10 mouse cellular contexts compared by ENCODE assay signal in the genomic region with DNA sequence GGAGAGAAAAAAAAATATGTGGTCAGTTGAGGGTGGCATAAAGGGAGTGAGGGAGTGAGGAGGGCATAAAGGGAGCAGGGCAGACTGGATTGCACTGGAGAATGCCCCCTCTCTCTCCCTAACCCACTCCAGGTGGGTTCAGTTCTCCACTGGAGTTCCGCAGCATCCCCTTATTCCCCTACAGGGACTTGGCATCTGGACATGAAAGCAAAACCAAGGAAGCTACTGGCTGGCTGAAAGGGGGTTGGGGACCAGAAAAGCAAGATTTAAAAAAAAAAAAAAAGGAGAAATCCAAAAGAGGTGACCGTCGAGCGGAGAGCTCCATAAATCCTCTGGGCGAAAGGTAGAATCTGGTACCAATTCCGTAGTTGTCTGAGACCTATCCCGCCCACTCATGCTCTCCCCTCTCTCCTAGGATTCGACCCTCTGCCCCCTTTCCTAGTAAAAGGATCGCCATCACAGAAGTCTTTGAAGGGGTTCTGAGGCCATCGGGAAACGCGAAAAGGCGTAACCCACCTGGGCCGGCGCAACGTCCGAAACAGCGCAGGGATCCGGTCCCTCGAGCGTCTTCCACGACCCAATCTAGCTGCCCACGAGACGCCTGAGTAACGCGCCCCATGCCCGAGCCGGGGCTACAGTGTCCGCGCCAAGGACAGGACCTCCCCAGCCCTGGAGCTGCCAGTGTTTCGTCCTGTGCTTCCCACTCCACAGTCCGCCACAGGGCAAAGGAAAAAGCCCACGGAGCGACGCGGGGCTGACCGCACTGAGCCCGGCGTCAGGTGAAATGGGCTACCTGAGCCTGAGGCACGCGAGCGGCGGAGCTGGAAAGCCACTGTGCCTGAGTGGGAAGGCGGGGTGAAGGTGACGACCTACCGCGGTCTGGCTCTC. TPM values are rescaled to one million over a fixed set of nuclear protein-coding genes. Genes with fewer than 3 reads are reported as not detected.
A peak's percentile ranks its signal among the peaks of the same experiment; 100 is the strongest.
DNase-seq lines count a peak whose midpoint lies in the region; ATAC-seq and TF ChIP-seq lines count a peak whose summit lies in the region.
"Not testable (repeated sequence)": the region's sequence is repeated elsewhere in the genome, so short reads cannot be mapped to it uniquely, and the experiment has no call there.
"Had no signal": no experiment of that assay in that cellular context is flagged by ENCODE, and none has a peak within 500 bp of the region (broad histone marks: within the 10 kb centered on the region; RNA-seq: fewer than 3 reads in every experiment).

No protein-coding gene starts in this region.

- H3K4me1 ChIP-seq in embryonic facial prominence, embryonic 10.5 days; forebrain, postnatal 0 days (ENCODE audit: insufficient read depth); hindbrain, embryonic 15.5 days (replicated peaks); limb, embryonic 11.5 days (ENCODE audit: control insufficient read depth, insufficient read depth, low read length); lung, postnatal 0 days (ENCODE audit: insufficient read depth, low read depth, low read length): not testable (repeated sequence)

- not testable (repeated sequence) for TF ChIP-seq CTCF in forebrain, postnatal 0 days (IDR thresholded peaks at IDR 0.05; ENCODE audit: low read depth); lung, postnatal 0 days (IDR thresholded peaks at IDR 0.05)

- not testable (repeated sequence) for H3K36me3 ChIP-seq in embryonic facial prominence, embryonic 10.5 days (replicated peaks); forebrain, postnatal 0 days (ENCODE audit: insufficient read depth); hindbrain, embryonic 15.5 days; limb, embryonic 11.5 days (ENCODE audit: control insufficient read depth, insufficient read depth, low read length); lung, postnatal 0 days (ENCODE audit: insufficient read depth, low read length)

- H3K27me3 ChIP-seq in embryonic facial prominence, embryonic 10.5 days (replicated peaks; ENCODE audit: low read depth, poor library complexity, severe bottlenecking) = peaks cover 27% of the 10 kb centered on the region
- not testable (repeated sequence) for H3K27me3 ChIP-seq in forebrain, postnatal 0 days (ENCODE audit: insufficient read depth, low read length); hindbrain, embryonic 15.5 days; limb, embryonic 11.5 days (ENCODE audit: control insufficient read depth, insufficient read depth, low read length); lung, postnatal 0 days (replicated peaks; ENCODE audit: insufficient read depth, low read length)

- H3K9ac ChIP-seq in forebrain, postnatal 0 days; limb, embryonic 11.5 days (ENCODE audit: low read length); lung, postnatal 0 days (replicated peaks; ENCODE audit: low read depth): not testable (repeated sequence)
- H3K9ac ChIP-seq in hindbrain, embryonic 15.5 days = peak overlapping the region; percentile 39; the same call in 1 of the 2 replicates

- peak; percentile 30 for DNase-seq in MN1 (ENCODE audit: low spot score)
- DNase-seq in embryonic facial prominence, embryonic 10.5 days (ENCODE audit: low spot score) = peak; percentile 21
- DNase-seq in forebrain, postnatal 0 days = peak; percentile 3
- peak; percentile 29 for DNase-seq in limb, embryonic 11.5 days (ENCODE audit: low spot score)
- DNase-seq in lung, postnatal 0 days (ENCODE audit: low spot score) = peak; percentile 30
- DNase-seq in neural tube, embryonic 10.5 days (ENCODE audit: extremely low spot score, low spot score) = peak; percentile 30
- DNase-seq in thymus, postnatal 14 days = peak; percentile 13

- ATAC-seq in forebrain, postnatal 0 days = peak; percentile 51
- ATAC-seq in hindbrain, embryonic 15.5 days (ENCODE audit: low FRiP score, low read depth); lung, postnatal 0 days: not testable (repeated sequence)
- ATAC-seq in limb, embryonic 11.5 days (ENCODE audit: insufficient number of reproducible peaks, low FRiP score, low TSS enrichment, low read depth) = peak; percentile 55; the same call in 1 of the 2 replicates

- peak overlapping the region; percentile 50 for H3K4me2 ChIP-seq in forebrain, postnatal 0 days (ENCODE audit: low read depth)
- H3K4me2 ChIP-seq in hindbrain, embryonic 15.5 days = peak overlapping the region; percentile 64
- peak overlapping the region; percentile 53 for H3K4me2 ChIP-seq in limb, embryonic 11.5 days (ENCODE audit: low read depth, severe bottlenecking)
- peak overlapping the region; percentile 62 for H3K4me2 ChIP-seq in lung, postnatal 0 days (replicated peaks; ENCODE audit: low read depth, low read length)

- not testable (repeated sequence) for H3K9me3 ChIP-seq in embryonic facial prominence, embryonic 10.5 days; forebrain, postnatal 0 days (ENCODE audit: low read length); hindbrain, embryonic 15.5 days; limb, embryonic 11.5 days (ENCODE audit: control insufficient read depth, low read length); lung, postnatal 0 days (ENCODE audit: low read length)

- H3K27ac ChIP-seq in embryonic facial prominence, embryonic 10.5 days (replicated peaks); forebrain, postnatal 0 days (ENCODE audit: low read depth, low read length); hindbrain, embryonic 15.5 days (replicated peaks); limb, embryonic 11.5 days (replicated peaks; ENCODE audit: low read depth, low read length): not testable (repeated sequence)
- H3K27ac ChIP-seq in lung, postnatal 0 days (ENCODE audit: low read length) = peak overlapping the region; percentile 66

- peak overlapping the region; percentile 55 for H3K4me3 ChIP-seq in embryonic facial prominence, embryonic 10.5 days
- peak overlapping the region; percentile 30 for H3K4me3 ChIP-seq in forebrain, postnatal 0 days (ENCODE audit: low read depth, low read length)
- peak overlapping the region; percentile 43 for H3K4me3 ChIP-seq in hindbrain, embryonic 15.5 days
- peak overlapping the region; percentile 18 for H3K4me3 ChIP-seq in limb, embryonic 11.5 days (ENCODE audit: low read depth, low read length)
- peak overlapping the region; percentile 38 for H3K4me3 ChIP-seq in lung, postnatal 0 days (ENCODE audit: low read depth, low read length)

- not testable (repeated sequence) for TF ChIP-seq EP300 in lung, postnatal 0 days (IDR thresholded peaks at IDR 0.05)

- 1% methylated on average over 26 of the region's 47 CpGs for WGBS in embryonic facial prominence, embryonic 10.5 days
- 4% methylated on average over 24 of the region's 47 CpGs for WGBS in forebrain, postnatal 0 days
- 6% methylated on average over 22 of the region's 47 CpGs for WGBS in hindbrain, embryonic 15.5 days
- WGBS in limb, embryonic 11.5 days = under 1% methylated on average over 23 of the region's 47 CpGs
- WGBS in lung, postnatal 0 days = 5% methylated on average over 18 of the region's 47 CpGs

RNA-seq across cellular contexts. Expression of a gene that starts 0.6 kb away (rescaled TPM):
- polyA plus RNA-seq in embryonic facial prominence, embryonic 10.5 days (2016; fragmentation: Nextera tagmentation; extraction: Ambion mirVana) = 4.2 and 4.7 TPM in 2 replicates
- total RNA-seq in forebrain, postnatal 0 days (2014; rRNA removed) = 6.5 and 7.6 TPM in 2 replicates
- 4.0 and 5.7 TPM in 2 replicates for polyA plus RNA-seq in forebrain, postnatal 0 days (2015; fragmentation: Nextera tagmentation; extraction: Ambion mirVana)
- polyA plus RNA-seq in hindbrain, embryonic 15.5 days (2015; fragmentation: Nextera tagmentation; extraction: Ambion mirVana) = 6.5 and 8.0 TPM in 2 replicates
- polyA plus RNA-seq in limb, embryonic 11.5 days (2014; fragmentation: Nextera tagmentation; extraction: Ambion mirVana) = 4.0 and 4.7 TPM in 2 replicates
- polyA plus RNA-seq in lung, postnatal 0 days (2015; fragmentation: Nextera tagmentation; extraction: Ambion mirVana) = 16.9 and 19.5 TPM in 2 replicates

RNA-seq across cellular contexts. Expression of a gene that starts 15.2 kb away (rescaled TPM):
- not detected in 2 replicates for polyA plus RNA-seq in embryonic facial prominence, embryonic 10.5 days (2016; fragmentation: Nextera tagmentation; extraction: Ambion mirVana)
- not detected in 2 replicates for total RNA-seq in forebrain, postnatal 0 days (2014; rRNA removed)
- polyA plus RNA-seq in forebrain, postnatal 0 days (2015; fragmentation: Nextera tagmentation; extraction: Ambion mirVana) = not detected in 2 replicates
- not detected in 2 replicates for polyA plus RNA-seq in hindbrain, embryonic 15.5 days (2015; fragmentation: Nextera tagmentation; extraction: Ambion mirVana)
- not detected in 2 replicates for polyA plus RNA-seq in limb, embryonic 11.5 days (2014; fragmentation: Nextera tagmentation; extraction: Ambion mirVana)
- polyA plus RNA-seq in lung, postnatal 0 days (2015; fragmentation: Nextera tagmentation; extraction: Ambion mirVana) = not detected in 2 replicates
- total RNA-seq: left cerebral cortex, postnatal 10 days had no signal
- polyA plus RNA-seq: urinary bladder, adult 2 months had no signal

RNA-seq across cellular contexts. Expression of a gene that starts 35.3 kb away (rescaled TPM):
- polyA plus RNA-seq in embryonic facial prominence, embryonic 10.5 days (2016; fragmentation: Nextera tagmentation; extraction: Ambion mirVana) = not detected in 2 replicates
- 0.62 and 1.2 TPM in 2 replicates for total RNA-seq in forebrain, postnatal 0 days (2014; rRNA removed)
- polyA plus RNA-seq in forebrain, postnatal 0 days (2015; fragmentation: Nextera tagmentation; extraction: Ambion mirVana) = 0.52 TPM in 1 of 2 replicates, not detected in the other
- 0.37 and 0.65 TPM in 2 replicates for polyA plus RNA-seq in hindbrain, embryonic 15.5 days (2015; fragmentation: Nextera tagmentation; extraction: Ambion mirVana)
- 0.18 and 1.1 TPM in 2 replicates for polyA plus RNA-seq in limb, embryonic 11.5 days (2014; fragmentation: Nextera tagmentation; extraction: Ambion mirVana)
- polyA plus RNA-seq in lung, postnatal 0 days (2015; fragmentation: Nextera tagmentation; extraction: Ambion mirVana) = 7.8 and 8.5 TPM in 2 replicates
